Mouse (Mus musculus): ENCODE data around the gene Cds1.
"Not testable (repeated sequence)": the region's sequence is repeated elsewhere in the genome, so short reads cannot be mapped to it uniquely, and the experiment has no call there.

The Cds1 gene

GRCm38 (mm10) chr5:101827477-101827876 is 62.5 kb downstream of the Cds1 start:
- no peak for DNase-seq (ENCODE audit: extremely low read depth, low read depth)

DNA sequence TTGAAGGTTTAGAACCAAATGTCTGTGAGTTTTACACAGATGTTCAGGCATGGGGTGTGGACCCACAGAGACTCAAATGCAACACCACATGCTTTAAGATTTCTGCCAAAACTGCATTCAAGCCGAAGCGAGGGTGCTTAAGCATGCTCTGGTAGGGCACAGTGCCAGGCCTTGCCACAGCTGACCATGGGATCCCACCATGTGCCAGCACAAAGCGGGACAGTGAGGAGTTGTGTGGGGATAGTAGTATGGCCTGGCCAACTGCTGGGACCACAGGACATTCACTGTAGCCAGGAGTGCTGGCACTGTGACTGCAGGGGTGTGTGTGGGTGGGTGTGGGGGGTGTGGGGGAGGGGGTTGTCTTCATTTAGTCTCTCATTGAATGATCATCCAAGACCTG is 64.0 kb downstream of the Cds1 start:
- DNase-seq (ENCODE audit: extremely low read depth, low read depth), result no peak

DNA sequence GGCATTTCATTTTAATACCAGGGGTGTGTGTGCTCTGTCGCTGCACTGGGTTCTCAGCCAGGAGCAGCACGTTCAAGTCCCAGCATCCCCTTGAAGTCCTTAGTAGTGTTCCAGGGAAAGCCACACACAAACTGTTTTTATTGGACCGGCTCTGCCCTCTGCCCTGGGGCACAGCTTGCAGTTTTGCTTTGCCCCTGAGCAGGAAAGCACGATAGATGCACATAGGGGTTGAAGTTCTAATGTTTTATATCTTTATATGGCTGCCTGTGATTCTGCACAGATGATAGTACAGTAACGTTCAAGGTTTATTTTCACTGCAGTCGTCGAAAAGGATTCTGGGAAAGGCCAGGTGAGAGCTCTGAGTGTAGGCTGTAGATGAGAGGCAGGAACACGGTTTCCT is 65.2 kb downstream of the Cds1 start:
- no peak for DNase-seq (ENCODE audit: extremely low read depth, low read depth)

DNA sequence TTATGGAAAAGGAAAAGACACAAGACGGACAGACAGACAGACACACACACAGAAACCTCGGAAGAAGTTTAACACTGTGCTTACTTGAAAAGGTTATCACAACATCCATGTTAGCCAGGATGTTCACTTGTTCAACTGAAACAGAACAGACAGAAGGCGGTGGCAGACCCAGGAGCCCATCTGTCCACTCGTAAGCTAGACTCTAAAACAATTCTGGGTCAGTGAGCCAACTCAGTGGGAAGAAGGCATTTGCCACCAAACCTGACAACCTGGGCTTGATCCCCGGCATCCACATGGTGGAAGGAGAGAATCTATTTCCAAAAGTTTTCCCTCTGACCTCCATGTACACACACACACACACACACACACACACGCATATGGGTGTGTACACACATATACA is 67.1 kb downstream of the Cds1 start:
- no peak for DNase-seq (ENCODE audit: extremely low read depth, low read depth)

GRCm38 (mm10) chr5:101832991-101833390 is 68.1 kb downstream of the Cds1 start:
- no peak for DNase-seq (ENCODE audit: extremely low read depth, low read depth)

- DNase-seq (ENCODE audit: extremely low read depth, low read depth), result no peak
These were observed 68.9 kb downstream of the Cds1 start for GRCm38 (mm10) chr5:101833875-101834274.

GRCm38 (mm10) chr5:101836221-101836620 is 71.3 kb downstream of the Cds1 start:
- no peak for DNase-seq (ENCODE audit: extremely low read depth, low read depth)

DNA sequence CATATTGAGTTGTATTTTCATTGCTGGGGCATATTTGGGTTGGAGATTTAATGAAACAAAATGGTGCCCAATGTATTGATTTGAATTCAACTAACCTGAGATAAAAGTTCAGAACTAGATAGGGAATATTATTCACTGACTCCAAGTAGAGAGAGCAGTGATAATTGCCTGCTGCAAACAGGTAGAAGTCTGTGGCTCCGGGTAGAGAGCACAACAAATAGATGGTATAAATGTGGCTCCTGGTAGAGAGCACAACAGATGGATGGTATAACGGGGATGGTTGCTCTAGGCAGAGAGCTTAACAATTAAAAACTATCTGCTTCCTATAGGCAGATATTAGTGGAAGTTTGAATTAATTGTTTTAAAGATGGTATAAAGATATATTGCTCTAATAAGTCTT is 72.7 kb downstream of the Cds1 start:
- DNase-seq (ENCODE audit: extremely low read depth, low read depth), result not testable (repeated sequence)

DNA sequence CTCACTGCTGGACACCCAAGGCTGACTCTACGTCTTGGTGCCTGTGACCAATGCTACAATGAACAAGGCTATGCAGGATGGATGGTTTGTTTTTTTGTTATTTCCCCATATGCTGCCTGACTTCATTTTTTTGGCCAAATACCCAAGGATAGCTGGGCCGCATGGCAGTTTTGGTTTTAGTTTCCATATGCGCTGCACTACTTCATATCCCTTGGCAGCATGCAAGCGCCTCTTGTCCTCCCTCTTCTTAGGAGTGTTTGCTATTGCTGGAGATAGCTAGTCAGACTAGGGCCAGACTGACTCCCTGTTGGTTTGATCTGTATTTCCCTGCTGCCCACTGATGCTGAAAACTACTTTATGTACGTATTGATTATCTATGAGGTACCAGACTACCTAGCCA is 75.5 kb downstream of the Cds1 start:
- DNase-seq (ENCODE audit: extremely low read depth, low read depth), result no peak

DNA sequence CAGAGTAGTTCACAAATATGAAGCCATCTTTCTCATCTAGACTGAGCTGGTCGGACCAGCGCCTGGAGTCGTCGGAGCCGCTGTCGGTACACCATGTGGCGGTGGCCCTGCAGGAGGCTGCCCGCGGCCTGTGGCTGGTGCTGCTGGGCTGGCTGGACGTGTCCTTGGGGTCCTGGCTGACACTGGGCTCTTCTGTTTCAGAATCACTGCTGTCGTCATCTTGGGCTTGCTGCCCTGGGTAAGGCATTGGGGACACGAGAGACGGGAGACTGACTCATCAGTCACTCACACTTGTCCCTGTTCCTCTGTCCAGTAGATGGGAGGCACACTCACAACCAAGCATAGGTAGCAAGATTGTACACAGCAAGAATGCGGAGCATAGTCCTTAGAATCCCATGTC is 80.1 kb downstream of the Cds1 start:
- DNase-seq (ENCODE audit: extremely low read depth, low read depth), result no peak

- DNase-seq (ENCODE audit: extremely low read depth, low read depth), result no peak
These were observed 81.0 kb downstream of the Cds1 start for GRCm38 (mm10) chr5:101845930-101846329.

- DNase-seq (ENCODE audit: extremely low read depth, low read depth), result no peak
These were observed 82.4 kb downstream of the Cds1 start for GRCm38 (mm10) chr5:101847323-101847722.

DNA sequence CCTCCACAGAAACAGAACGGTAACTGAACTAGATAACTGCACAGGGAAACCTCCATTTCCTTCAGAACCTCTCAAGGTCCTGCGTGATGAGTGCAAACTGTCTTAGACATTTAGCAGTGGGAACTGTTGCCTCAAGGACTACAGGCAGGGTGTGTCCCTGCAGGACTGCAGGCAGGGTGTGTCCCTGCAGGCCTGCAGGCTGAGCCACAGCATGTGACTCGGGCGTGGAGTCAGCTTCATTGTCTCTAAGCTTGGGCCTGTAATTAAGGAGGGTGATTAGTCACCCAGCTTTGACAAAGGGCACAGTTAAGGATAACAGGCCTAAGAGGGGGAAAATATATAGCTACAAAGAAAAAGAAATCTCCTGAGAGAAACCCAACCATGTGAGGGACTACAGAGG is 82.8 kb downstream of the Cds1 start:
- DNase-seq (ENCODE audit: extremely low read depth, low read depth), result no peak

DNA sequence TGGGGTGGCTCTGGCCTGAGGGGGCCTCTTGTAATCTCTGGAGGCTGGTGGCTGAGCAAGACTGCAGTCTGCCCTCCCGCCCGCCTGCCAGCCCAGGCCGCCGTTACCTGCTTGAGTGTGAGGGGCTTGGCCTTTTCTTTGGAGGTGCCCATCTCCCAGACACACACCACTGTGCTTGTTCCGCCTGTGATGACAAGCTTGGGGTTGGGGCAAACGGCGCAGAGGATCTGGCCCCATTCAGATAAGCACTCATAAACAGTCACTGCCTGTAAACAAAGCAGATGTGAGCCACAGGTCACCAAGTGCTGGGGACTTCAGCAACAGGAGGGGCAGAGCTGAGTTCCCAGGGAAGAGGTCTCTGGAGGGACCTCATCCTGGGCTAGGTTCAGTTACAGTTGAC is 86.2 kb downstream of the Cds1 start:
- no peak for DNase-seq (ENCODE audit: extremely low read depth, low read depth)

GRCm38 (mm10) chr5:101852116-101852680 is 87.3 kb downstream of the Cds1 start:
- DNase-seq (ENCODE audit: extremely low read depth, low read depth), result no peak

DNA sequence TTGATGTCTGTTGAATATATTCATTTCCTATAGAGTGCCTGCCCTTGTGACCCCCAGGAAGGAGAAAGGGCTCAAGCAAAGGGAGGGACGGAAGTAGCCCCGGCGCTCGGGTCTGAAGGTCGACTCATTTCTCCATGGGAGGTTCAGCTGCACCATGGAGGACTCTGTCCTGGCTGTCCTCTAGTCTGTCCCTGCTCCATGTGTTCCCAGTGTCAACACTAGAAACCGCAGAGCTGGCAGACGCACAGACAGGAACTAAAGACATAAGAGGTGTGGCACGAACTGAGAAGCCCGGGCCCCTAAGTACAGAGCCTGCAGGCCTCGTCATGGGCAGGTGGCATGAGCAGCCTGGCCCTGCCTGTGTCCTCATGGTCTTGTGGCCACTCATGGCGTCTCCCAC is 89.2 kb downstream of the Cds1 start:
- no peak for DNase-seq (ENCODE audit: extremely low read depth, low read depth)

DNA sequence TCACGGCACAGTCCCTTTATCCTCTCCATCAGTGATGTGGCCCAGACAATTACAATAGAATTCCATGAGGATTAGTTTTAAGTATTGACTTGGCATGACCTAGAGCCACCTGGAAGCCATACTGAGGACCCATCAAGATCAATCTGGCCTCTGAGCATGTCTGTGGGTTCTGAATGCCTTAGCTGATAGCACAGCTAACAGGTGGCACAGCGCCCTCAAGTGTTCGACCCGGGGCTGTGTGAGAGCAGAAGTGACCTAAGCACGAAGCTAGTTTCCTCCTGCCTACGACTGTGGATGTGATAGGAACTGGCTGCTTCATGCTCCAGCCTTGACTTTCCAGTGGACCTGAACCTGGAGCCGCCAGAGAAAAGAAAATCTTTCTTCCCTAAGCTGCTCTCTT is 89.7 kb downstream of the Cds1 start:
- DNase-seq (ENCODE audit: extremely low read depth, low read depth), result no peak

DNA sequence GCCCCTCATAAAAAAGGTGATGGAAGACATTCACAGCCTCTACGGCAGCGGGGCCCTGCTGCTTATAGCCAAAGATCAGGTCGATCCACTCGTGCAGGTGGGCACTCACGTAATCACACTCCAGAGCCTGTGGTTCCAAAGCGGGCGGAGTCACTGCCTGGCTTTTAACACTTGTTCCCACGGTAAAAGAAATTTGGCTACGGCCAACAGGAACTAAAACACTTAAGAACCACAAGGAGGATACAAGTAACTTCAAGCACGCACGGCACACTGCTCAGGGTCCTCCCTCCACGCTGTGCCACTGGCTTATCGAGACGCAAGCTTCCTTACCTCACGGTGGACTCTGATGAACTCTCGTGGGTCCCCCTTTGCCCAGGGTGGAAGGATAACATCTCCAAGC is 90.5 kb downstream of the Cds1 start:
- DNase-seq (ENCODE audit: extremely low read depth, low read depth), result no peak

DNA sequence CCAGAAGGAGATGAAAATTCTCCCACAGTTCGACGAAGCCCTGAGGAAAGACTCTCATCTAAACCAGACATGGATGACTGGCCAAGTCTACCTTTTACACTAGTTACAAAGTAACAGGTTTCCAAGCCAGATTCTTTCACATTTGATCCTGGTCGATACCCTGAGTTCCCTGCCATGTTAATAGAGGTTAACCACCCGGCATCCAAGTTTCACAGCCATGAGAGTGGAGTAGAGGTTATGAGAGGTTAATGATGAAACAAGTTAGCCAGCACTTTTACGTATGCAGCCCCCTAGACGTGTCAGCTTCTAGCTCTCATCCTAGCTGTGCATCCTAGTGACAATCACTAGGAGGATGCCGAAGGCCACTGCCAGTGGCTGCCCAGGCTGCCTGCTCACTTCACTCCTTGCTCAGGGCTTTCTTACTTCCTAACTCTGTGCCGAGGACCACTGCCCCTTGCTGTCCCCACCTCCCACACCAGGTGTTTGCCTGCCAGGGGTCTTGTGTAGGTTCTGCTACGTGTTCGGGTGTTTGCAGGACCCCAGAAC is 94.0 kb downstream of the Cds1 start:
- DNase-seq (ENCODE audit: extremely low read depth, low read depth), result no peak

DNA sequence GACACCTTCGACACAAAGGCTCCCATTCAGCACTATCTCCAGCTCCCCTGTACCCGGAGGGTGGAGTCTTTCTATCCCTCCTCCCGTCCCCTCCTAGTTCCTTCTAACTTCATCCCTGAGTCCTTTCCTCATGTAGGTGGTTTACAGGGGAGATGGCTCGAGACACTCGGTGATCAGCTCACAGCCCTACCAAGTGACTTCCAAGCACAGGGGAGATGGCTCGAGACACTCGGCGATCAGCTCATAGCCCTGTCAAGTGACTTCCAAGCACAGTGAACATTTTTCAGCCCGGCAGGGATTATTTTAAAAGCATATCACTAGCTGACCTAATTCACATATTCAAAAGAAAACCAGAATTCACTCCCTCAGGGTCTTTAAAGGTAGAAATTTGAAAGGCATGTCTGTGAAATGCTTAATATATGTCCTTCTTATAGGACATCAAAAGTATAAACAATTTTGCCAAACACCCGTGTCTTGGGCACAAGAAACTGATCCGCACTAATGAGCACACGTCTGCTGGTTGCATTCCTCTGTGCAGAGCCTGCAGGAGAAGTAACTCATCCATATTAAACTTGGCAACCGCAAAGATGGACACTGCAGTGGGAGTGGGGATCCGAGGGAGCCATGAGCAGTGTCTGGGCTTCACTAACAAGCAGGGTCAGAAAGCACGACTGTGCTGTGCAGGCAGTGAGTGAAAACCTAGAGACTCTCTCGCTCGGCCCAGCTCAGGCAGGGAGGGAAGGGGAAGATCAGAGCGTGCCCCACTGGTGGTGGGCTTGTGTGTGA is 97.0 kb downstream of the Cds1 start:
- no peak for DNase-seq (ENCODE audit: extremely low read depth, low read depth)

GRCm38 (mm10) chr5:101862651-101863050 is 97.7 kb downstream of the Cds1 start:
- DNase-seq (ENCODE audit: extremely low read depth, low read depth), result no peak

DNA sequence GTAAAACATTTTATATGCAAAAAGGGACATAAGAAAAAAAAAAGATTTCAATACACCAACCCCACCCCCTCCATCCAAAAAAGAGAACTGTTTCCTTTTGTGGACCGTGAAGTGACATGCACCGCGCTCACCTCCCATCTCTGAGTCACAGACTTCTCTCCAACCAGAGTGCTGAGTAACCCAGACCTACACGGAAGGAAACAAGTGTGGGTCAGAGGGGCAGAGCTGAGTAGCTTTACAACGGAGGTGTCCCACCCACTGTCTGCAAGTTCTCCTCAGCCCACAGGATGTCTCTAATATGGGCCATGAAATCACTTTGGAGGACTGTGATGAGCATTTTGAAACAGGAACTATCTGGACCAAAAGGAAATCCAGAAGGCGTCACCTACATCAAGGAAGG is 99.0 kb downstream of the Cds1 start:
- no peak for DNase-seq (ENCODE audit: extremely low read depth, low read depth)

DNA sequence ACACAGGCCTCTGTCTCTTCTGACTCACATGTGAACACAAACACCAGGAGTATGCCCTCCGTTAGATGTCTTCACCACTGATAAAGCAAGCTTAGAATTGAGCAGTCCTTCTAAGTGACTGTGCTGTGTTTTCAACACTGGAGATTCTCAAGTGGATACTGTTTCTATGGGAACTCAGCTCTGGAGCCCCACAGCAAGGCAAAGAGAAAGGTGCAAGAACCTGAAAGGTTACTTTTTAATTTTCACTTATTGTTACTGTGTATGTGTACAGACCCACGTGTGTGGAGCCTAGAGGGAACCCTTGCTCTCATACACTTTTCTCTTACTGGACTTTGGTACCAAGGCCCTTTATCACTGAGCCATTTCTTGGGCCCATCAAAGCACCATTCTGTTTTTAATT is 101.8 kb downstream of the Cds1 start:
- no peak for DNase-seq (ENCODE audit: extremely low read depth, low read depth)
